Mouse (Mus musculus) kidney, embryonic 15.5 days (tissue): ENCODE data around the gene Gulp1. TPM values are rescaled to one million over a fixed set of nuclear protein-coding genes. Genes with fewer than 3 reads are reported as not detected.

Experiments
- ATAC-seq: fragments of 200-750 bp; cut with Nextera tagmentation; replicated peaks from 2 replicates; pipeline ENCODE4 v1.8.0; 2017; ENCODE audit warnings: moderate TSS enrichment; ENCODE audit not compliant: low FRiP score
- H3K27ac ChIP-seq: fragments of 300-500 bp; sonication (generic); 2 replicates; pipeline ENCODE4 v1.5.1; 2015; ENCODE audit warnings: mild to moderate bottlenecking, inconsistent platforms
- H3K27me3 ChIP-seq: fragments of 300-500 bp; sonication (generic); 2 replicates; pipeline ENCODE4 v1.6.1; 2015; ENCODE audit warnings: inconsistent platforms
- H3K36me3 ChIP-seq: fragments of 300-500 bp; sonication (generic); 2 replicates; pipeline ENCODE4 v1.6.1; 2015; ENCODE audit warnings: inconsistent platforms
- H3K4me1 ChIP-seq: fragments of 300-500 bp; sonication (generic); 2 replicates; pipeline ENCODE4 v1.6.1; 2015; ENCODE audit warnings: inconsistent platforms
- H3K4me2 ChIP-seq: fragments of 300-500 bp; sonication (generic); 2 replicates; pipeline ENCODE4 v1.6.1; 2015; ENCODE audit warnings: moderate library complexity, mild to moderate bottlenecking, inconsistent platforms
- H3K4me3 ChIP-seq: fragments of 300-500 bp; sonication (generic); replicated peaks from 2 replicates; pipeline ENCODE4 v1.5.1; 2015; ENCODE audit warnings: mild to moderate bottlenecking, inconsistent platforms
- H3K9ac ChIP-seq: fragments of 300-500 bp; sonication (generic); 2 replicates; pipeline ENCODE4 v1.6.1; 2015; ENCODE audit warnings: mild to moderate bottlenecking, inconsistent platforms
- H3K9me3 ChIP-seq: fragments of 300-500 bp; sonication (generic); replicated peaks from 2 replicates; pipeline ENCODE4 v1.6.1; 2016; ENCODE audit warnings: inconsistent platforms
- WGBS: fragments of 180-500 bp; shearing (Covaris S2); methylation state at CpG from one replicate; pipeline ENCODE4 v1.1.7; 2015; ENCODE audit warnings: mixed read lengths; 5-methylcytosine and 5-hydroxymethylcytosine counted together
- polyA plus RNA-seq: library from polyadenylated mRNA; unstranded; fragments of >200 nt; fragmentation: Nextera tagmentation; extraction: Ambion mirVana; gene quantifications from 2 replicates; pipeline ENCODE4 v1.2.1, GENCODE M21; 2015

Gulp1 gene
- polyA plus RNA-seq, 1 experiment from 2014 or later, result 24.4 TPM

DNA sequence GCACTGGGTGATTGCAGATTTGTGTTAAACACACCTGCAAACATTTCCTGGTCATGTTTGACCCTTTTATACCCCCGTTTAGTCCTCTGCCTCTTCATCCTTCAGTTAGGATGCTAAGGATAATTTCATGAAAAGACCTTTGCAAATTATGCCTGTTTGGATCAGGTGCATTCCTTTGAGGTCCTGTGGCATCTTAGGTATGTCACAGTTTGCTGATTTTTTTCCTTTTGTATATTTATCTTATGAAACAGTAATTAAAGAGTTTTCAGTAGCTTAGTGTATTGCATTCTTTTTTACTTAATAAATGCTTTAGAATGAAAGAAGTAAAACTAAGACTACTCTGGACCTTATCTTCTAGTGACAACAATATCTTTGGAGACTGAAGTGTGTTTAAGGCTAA, 41.8 kb downstream of the Gulp1 start:
- Histone ChIP-seq H3K4me1 (no peaks in the 10 kb centered on the region), H3K9me3 (no peaks in the 10 kb centered on the region), H3K9ac (no peak overlapping the region), H3K4me2 (no peak overlapping the region), H3K27me3 (no peaks in the 10 kb centered on the region), H3K36me3 (no peaks in the 10 kb centered on the region), H3K4me3 (no peak overlapping the region), H3K27ac (no peak overlapping the region)
- ATAC-seq, result no peak
- WGBS, result 89% methylated on average over 1 of the region's 1 CpGs

DNA sequence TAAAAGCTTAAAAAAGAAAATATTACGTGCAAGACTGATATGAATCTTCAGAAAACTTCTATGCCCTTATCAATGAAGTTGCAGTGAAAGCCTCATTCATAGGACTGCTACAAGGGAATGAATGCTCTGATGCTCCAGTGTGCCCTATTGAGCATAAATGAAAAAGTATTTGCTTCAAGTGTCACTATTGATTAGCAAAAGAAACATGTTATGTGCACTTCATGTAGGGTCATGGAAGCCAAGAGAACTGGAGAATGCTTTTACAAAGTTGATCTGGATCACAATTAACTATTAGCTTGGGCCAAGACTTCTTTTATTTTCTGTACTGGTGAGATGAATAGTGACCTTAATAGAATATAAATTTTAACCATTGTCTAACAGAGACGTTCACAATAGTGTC, 47.0 kb downstream of the Gulp1 start:
- no peaks in the 10 kb centered on the region for H3K27me3 ChIP-seq
- 76% methylated on average over 2 of the region's 2 CpGs for WGBS

DNA sequence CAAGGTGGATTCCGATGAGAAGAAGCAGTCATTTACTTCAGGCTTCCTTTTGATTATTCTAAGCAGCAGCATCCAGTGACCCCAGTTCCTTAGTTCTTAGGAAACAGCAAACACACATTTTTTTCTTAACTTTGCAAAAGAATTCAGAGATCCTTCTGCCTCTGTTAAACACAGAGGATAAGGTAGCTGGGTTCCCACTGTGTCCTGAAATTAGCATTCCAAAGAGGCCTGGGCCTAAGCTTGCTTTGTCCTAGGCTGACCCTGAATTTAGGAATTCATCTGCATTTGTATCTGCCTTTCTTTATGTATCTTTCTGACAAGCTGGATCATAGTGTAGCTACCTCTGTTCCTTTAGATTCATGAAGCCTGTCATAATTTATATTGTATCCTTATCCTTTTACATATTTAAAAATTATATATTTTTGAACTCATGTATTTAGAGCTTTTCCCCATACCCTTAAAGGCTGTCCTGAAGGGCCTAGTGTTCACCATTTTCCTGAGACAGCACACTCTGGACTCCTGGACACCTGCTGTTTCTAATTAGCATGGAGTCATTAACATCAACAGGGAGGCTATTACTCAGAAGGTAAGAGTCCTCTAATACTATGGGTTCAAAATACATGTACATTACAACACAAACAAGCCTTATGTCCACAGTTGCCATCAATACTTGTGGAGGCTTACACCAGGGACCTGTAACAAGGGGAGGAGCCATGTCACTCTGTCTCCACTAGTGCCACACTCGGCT, 62.2 kb downstream of the Gulp1 start:
- Histone ChIP-seq H3K27ac (no peak overlapping the region), H3K4me3 (no peak overlapping the region), H3K36me3 (no peaks in the 10 kb centered on the region), H3K9ac (no peak overlapping the region), H3K4me2 (no peak overlapping the region), H3K4me1 (no peaks in the 10 kb centered on the region), H3K9me3 (no peaks in the 10 kb centered on the region), H3K27me3 (no peaks in the 10 kb centered on the region)
- no peak for ATAC-seq
- WGBS, result 46% methylated on average over 2 of the region's 2 CpGs

More for the DNA sequence above, 47.0 kb downstream of the Gulp1 start:
- no peak overlapping the region for H3K27ac ChIP-seq
- H3K4me3 ChIP-seq, result no peak overlapping the region
- H3K9me3 ChIP-seq, result no peaks in the 10 kb centered on the region
- no peaks in the 10 kb centered on the region for H3K36me3 ChIP-seq
- H3K4me2 ChIP-seq, result no peak overlapping the region
- H3K4me1 ChIP-seq, result no peaks in the 10 kb centered on the region
- H3K9ac ChIP-seq, result no peak overlapping the region
- ATAC-seq, result no peak

DNA sequence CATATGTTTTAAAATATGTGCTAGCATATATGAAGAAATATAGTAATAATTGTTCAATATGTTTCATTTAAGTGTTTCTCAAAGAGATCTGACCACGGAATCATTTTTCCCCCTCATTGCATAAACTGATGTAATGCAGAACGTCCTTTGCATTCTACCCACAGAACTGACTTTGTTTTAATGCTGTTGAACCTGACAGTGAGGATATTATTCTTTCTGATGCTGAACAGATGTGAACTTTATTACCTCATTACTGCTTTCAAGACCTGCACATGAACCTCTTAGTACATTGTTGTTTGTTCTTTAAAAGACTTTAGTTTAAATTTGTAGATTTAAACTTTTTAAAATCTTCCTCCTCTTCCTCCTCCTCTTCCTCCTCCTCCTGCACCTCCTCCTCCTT, 67.4 kb downstream of the Gulp1 start:
- Histone ChIP-seq H3K27ac (no peak overlapping the region), H3K9ac (no peak overlapping the region), H3K9me3 (no peaks in the 10 kb centered on the region), H3K4me2 (no peak overlapping the region), H3K36me3 (no peaks in the 10 kb centered on the region), H3K27me3 (no peaks in the 10 kb centered on the region), H3K4me1 (no peaks in the 10 kb centered on the region), H3K4me3 (no peak overlapping the region)
- WGBS, result 34% methylated on average over 2 of the region's 2 CpGs
- no peak for ATAC-seq

DNA sequence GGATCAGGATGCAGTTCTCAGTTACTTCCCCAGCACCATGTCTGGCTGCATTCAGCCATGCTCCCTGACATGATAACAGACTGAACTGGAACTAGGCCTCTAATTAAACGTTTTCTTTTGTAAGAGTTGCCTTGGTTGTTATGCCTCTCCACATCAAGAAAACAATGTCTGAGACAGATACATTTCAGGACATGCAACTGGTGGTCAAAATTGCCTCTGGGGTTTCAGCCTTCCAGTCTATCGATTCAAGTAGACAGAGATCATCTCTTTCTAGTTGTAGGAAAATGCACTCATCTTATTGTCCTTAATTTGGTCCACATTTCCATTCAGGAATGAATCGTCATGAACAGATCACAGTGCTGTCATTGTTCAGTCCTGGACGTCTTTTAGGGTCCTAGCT, 83.2 kb downstream of the Gulp1 start:
- no peaks in the 10 kb centered on the region for H3K9me3 ChIP-seq
- no peak overlapping the region for H3K4me2 ChIP-seq
- no peak overlapping the region for H3K4me3 ChIP-seq
- H3K4me1 ChIP-seq, result no peaks in the 10 kb centered on the region
- no peak overlapping the region for H3K27ac ChIP-seq
- no peaks in the 10 kb centered on the region for H3K27me3 ChIP-seq
- no peaks in the 10 kb centered on the region for H3K36me3 ChIP-seq
- no peak overlapping the region for H3K9ac ChIP-seq
- no peak for ATAC-seq
- 65% methylated on average over 4 of the region's 4 CpGs for WGBS

DNA sequence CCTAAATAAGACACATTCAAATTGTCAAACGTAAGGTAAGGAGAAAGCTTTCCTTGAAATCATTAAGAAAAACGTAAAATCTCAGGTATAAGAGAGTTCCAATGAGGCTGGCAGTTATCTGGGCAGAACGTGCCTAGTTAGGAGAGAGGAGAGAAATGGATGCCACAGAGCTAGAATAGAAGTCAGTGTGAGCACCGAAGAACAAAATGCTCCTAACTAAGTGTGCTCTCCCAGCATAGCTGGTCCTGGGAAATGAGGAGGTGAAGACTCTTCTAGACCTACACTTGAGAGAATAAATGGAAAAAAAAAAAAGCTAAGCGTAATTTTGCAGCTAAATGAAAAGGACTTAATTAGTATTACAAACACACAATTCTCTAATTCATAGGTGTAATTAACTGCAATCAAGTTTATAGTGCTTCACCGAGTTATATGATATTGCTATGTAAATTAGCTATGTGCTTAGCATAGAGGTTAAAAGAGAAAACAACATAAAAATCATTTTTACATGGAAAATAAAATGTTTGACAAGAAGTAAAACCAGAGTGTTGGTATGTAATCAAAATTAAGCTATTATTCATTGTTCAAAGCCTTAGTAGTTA, 94.5 kb downstream of the Gulp1 start:
- H3K9ac ChIP-seq, result no peak overlapping the region
- H3K4me3 ChIP-seq, result no peak overlapping the region
- no peaks in the 10 kb centered on the region for H3K27me3 ChIP-seq
- no peaks in the 10 kb centered on the region for H3K9me3 ChIP-seq
- H3K4me2 ChIP-seq, result no peak overlapping the region
- H3K4me1 ChIP-seq, result no peaks in the 10 kb centered on the region
- no peak for ATAC-seq
- no peaks in the 10 kb centered on the region for H3K36me3 ChIP-seq
- 87% methylated on average over 6 of the region's 6 CpGs for WGBS
- H3K27ac ChIP-seq, result no peak overlapping the region

DNA sequence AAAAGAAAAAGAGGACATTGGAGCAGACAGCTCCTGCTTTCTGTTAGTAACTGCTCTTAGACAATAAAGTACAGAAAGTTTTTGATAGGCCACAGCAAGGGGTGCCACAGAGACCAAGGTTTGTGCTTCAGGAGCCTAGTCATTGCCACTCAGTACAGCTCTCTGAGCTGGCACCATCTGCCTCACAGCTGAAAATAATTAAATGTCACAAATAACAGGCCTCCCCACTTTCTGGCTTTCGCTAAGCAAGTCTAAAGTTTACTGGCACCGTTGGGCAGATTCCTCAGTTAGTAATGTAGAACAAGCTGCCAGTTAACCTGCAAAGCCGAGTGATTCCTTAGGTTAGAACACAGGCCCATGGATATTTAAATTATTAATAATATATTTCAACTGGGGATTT, 127.7 kb downstream of the Gulp1 start:
- H3K9me3 ChIP-seq, result no peaks in the 10 kb centered on the region
- no peak overlapping the region for H3K9ac ChIP-seq
- no peak for ATAC-seq
- 0 out of 2 replicates have a peak overlapping the region, but pooled peaks have one; percentile 41 for H3K27ac ChIP-seq
- H3K4me3 ChIP-seq, result no peak overlapping the region
- no peaks in the 10 kb centered on the region for H3K4me1 ChIP-seq
- no peak overlapping the region for H3K4me2 ChIP-seq
- WGBS, result 56% methylated on average over 3 of the region's 3 CpGs
- no peaks in the 10 kb centered on the region for H3K27me3 ChIP-seq
- no peaks in the 10 kb centered on the region for H3K36me3 ChIP-seq

DNA sequence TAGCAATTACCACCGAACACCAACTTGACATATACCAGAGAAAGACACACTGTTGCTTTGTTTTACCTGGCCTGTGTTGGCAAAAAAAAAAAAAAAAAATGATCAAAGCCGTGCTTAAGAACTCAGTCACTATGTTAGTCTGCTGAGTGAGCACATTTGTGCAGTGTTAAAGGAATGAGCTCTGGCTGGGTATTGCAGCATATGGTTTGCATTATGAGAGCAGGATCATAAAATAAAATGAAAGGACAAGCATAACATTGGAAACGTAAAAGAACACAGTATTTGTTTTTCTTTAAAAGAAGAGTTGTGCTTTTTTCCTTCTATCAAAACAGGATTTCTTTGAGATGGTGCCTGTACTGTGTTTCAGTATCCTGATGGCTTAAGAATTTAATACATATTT, 128.1 kb downstream of the Gulp1 start:
- H3K9ac ChIP-seq, result no peak overlapping the region
- no peaks in the 10 kb centered on the region for H3K4me1 ChIP-seq
- ATAC-seq, result peak; percentile 79
- H3K9me3 ChIP-seq, result no peaks in the 10 kb centered on the region
- no peak overlapping the region for H3K4me2 ChIP-seq
- H3K27me3 ChIP-seq, result no peaks in the 10 kb centered on the region
- 40% methylated on average over 3 of the region's 3 CpGs for WGBS
- no peak overlapping the region for H3K4me3 ChIP-seq
- no peak overlapping the region for H3K27ac ChIP-seq
- H3K36me3 ChIP-seq, result no peaks in the 10 kb centered on the region

DNA sequence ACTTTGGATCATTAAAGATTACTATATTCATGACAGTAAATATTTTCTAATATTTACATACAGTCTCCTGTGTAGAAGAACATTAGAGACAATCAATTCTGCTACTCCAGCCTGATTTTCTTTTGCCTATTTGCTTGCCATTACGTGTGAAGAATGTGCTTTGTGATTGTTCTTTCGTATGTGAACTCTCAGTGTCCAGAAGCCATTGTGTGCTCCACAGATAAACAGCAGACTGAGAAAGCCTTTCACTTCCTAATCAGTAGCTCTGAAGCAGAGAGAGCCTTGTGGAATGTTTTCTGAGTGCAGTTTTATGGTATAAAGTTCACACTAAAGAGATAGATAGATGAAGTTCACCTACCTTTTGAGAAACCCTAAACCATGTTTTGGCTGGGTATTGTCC, 131.2 kb downstream of the Gulp1 start:
- H3K27me3 ChIP-seq, result no peaks in the 10 kb centered on the region
- H3K9me3 ChIP-seq, result no peaks in the 10 kb centered on the region
- no peaks in the 10 kb centered on the region for H3K36me3 ChIP-seq
- no peak overlapping the region for H3K27ac ChIP-seq
- WGBS, result 76% methylated on average over 2 of the region's 2 CpGs
- H3K9ac ChIP-seq, result no peak overlapping the region
- no peak for ATAC-seq
- H3K4me2 ChIP-seq, result no peak overlapping the region
- H3K4me3 ChIP-seq, result no peak overlapping the region
- H3K4me1 ChIP-seq, result no peaks in the 10 kb centered on the region

DNA sequence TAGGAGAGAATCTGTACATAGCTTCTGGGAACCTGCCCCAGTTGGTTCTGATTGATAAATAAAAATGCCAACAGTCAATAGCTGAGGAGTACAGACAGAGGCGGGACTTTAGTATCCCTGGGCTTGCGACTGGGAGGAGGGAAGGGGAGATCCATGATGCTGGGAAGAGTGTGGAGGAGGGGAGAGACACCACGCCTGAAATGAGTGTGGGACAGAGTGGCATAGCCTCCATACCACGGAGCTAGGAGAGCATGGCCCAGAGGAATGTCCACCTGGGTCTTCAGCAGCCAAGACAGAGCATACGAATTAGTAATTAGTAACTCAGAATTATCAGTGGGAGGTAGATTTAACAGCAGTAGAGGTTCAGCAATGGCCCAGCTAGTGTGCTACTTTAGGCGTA, 132.4 kb downstream of the Gulp1 start:
- H3K4me2 ChIP-seq, result no peak overlapping the region
- no peak overlapping the region for H3K4me3 ChIP-seq
- H3K27ac ChIP-seq, result no peak overlapping the region
- no peaks in the 10 kb centered on the region for H3K36me3 ChIP-seq
- ATAC-seq, result no peak
- no peak overlapping the region for H3K9ac ChIP-seq
- WGBS, result 62% methylated on average over 6 of the region's 6 CpGs
- H3K9me3 ChIP-seq, result no peaks in the 10 kb centered on the region
- no peaks in the 10 kb centered on the region for H3K27me3 ChIP-seq
- H3K4me1 ChIP-seq, result no peaks in the 10 kb centered on the region

DNA sequence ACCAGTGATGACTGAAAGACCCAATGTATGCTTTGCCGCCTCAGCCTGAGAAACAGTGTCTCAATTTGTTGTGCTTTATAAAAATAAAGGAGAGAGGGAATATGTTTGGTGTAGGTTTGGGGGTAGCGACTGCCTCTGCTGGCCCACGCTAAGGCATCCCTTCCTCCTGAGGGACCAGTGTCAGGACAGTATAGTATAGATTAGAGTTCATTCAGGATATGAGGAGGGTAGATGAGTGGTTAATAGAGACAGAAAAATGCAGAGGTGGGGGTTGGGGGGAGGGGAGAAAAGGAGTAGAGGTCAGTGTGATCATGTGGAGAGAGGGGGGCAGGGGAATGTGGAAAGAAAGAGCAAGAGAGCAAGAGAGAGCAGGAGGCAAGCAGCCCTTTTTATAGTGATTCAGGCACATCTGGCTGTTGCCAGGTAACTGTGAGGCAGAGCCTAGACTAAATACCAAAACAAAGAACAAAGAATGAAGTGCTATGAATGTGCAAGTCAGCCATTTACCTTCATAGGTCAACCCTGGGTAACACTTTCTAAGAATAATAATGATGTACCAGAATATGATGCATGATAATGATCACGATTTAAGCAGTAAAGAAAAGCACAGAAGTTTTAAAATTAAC, 169.6 kb downstream of the Gulp1 start:
- no peak overlapping the region for H3K4me3 ChIP-seq
- no peak; the same call in 1 of the 2 replicates for ATAC-seq
- H3K9ac ChIP-seq, result no peak overlapping the region
- H3K27me3 ChIP-seq, result no peaks in the 10 kb centered on the region
- H3K36me3 ChIP-seq, result no peaks in the 10 kb centered on the region
- H3K9me3 ChIP-seq, result no peaks in the 10 kb centered on the region
- WGBS, result 80% methylated on average over 4 of the region's 4 CpGs
- H3K27ac ChIP-seq, result no peak overlapping the region
- no peak overlapping the region for H3K4me2 ChIP-seq
- no peaks in the 10 kb centered on the region for H3K4me1 ChIP-seq

DNA sequence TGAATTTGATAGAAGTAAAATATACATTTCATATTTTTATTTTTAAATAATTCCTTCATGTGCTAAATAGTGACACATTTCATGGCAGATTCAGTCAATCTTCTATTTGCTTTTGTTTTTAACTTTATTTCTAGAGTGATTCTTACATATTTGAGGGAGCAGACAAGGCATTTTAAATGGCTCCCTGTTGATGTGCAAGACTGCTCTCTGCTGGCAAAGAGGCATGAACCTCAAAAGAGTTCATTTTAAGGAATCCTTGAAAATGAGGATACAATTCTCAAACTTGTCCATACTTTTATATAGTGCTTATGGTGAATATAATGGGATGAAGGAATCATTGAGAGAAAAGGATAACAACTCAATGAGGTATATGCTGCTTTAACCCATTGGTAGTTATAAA, 189.9 kb downstream of the Gulp1 start:
- Histone ChIP-seq H3K9me3 (no peaks in the 10 kb centered on the region), H3K4me2 (no peak overlapping the region), H3K4me3 (no peak overlapping the region), H3K27me3 (no peaks in the 10 kb centered on the region), H3K36me3 (no peaks in the 10 kb centered on the region), H3K9ac (no peak overlapping the region), H3K27ac (no peak overlapping the region), H3K4me1 (no peaks in the 10 kb centered on the region)
- ATAC-seq, result no peak
